Mouse (Mus musculus) left cerebral cortex, postnatal 25 days (tissue): ENCODE results near the gene Nol4l. TPM values are rescaled to one million over a fixed set of nuclear protein-coding genes. Genes with fewer than 3 reads are reported as not detected.
A peak's percentile ranks its signal among the peaks of the same experiment; 100 is the strongest.

Source experiments
- DNase-seq, 2 experiments: peaks; one replicate each; pipeline ENCODE4 v3.0.0; 2022; ENCODE audit warnings: low spot score in 2 of 2, mixed read lengths in 1 of 2
- intact Hi-C: fragments of 180-260 bp; cut with DNase I; formaldehyde crosslinking; loops from one replicate; pipeline ENCODE4 v1.15.1; 2025
- total RNA-seq, 2 experiments: library from RNA; stranded (reverse); gene quantifications; 2 replicates each; pipeline ENCODE4 v1.2.3; 2021

The Nol4l gene
- total RNA-seq, 2 experiments from 2014 or later: 45.0 to 48.4 TPM

DNA sequence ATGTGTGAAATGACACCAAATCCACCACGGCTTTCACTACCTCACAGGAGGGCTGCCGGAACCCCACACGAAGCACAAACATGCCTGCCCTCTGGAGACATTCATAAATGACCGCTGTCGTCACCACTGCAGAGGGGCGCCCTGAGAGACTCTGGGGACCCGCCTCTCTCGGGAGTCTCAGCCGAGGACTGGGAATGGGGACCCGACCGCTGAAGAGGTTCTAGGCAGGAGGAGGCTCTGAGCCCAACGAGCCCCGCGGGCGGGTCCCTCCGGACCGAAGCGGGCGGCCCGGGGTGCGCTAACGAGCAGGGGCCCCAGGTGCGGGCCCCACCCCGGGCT, 37.6 kb downstream of the Nol4l start:
- DNase-seq: no peak
- intact Hi-C loops: loop anchor here (2.0 kb wide), 1 partner anchor 37 kb away; the partner anchor contains the start of gene Nol4l

DNA sequence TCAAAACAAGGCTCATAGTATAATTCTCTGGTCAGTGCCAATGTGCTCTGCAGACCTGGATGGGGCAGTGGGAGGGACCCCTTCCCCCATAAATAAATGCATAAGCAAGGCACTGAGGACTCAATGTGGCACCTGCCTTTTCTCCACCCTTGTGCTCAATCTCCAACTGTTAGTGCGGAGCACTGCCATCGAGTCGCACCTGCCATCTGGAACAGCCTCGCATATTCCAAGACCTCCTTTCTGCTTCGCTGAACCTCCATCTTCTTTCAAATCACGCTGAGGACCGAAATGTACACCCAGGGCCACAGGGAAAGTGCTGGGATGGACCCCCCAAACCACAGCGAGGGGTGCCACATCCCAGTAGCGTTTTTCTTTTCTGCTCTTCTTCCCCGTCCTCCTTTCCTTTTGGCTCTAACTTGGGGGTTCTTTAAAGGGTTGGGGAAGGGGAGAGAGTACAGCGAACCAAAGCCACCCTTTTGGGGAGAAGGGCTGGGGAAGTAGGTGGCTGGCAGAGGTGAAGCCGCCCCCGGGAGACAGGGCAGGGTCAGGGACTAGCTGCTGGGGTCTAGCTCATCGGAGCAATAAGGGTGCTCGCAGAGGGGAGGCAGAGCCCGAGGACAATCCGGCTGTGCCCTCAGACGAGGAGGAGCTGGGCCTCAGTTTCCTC, 38.1 kb downstream of the Nol4l start:
- no peak for DNase-seq
- intact Hi-C loops: loop anchor here (2.0 kb wide), 1 partner anchor 37 kb away; the partner anchor contains the start of gene Nol4l

DNA sequence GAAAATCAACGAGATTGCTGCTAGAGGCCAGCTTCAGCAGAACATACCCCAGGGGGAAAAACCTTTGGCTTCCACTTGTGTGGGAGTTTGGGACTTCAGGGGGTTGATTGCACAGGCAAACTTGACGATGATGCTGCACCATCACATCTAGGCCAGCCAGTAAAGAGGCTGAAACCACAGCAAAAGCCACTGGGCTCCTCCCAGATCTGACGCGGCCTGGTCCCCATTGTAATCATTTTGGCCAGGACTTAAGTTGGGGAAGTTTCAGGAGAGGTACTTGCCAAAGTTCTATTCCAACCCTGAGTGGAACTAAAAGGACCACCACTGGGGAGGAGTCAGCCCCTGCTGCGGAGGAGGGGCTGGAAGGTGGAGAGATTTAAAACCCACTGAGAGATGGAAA, 38.8 kb downstream of the Nol4l start:
- intact Hi-C loops: no loop called here
- no peak for DNase-seq

DNA sequence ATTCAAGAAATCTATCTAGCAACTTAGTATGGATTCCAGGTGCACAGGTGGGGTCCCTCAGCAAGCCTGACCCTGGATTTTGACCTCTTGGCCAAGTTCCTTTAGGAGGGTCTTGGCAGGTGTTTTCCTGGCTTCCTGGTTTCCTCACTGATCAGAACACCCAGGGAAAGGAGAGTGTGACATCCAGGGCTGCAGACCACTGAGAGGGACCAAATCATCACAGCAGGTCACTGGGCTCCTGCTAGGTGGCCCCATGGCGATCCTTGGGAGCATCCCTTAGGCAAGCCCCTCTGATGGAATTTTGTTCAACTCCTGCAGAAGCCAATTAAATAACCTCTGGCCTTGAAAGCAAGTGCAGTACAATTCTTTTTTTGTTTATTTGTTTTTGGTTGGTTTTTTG, 39.7 kb downstream of the Nol4l start:
- DNase-seq: no peak
- intact Hi-C loops: no loop called here

GRCm38 (mm10) chr2:153484071-153484470, 45.7 kb downstream of the Nol4l start:
- intact Hi-C loops: loop anchor here (5.0 kb wide), 1 partner anchor 83 kb away; no protein-coding TSS in a partner anchor
- DNase-seq: no peak

- peak; percentile 60 to 69 for DNase-seq
- intact Hi-C loops: loop anchor here (5.0 kb wide), 1 partner anchor 84 kb away; no protein-coding TSS in a partner anchor
These were observed 46.4 kb downstream of the Nol4l start for GRCm38 (mm10) chr2:153483118-153483983.

GRCm38 (mm10) chr2:153481861-153482120, 48.0 kb downstream of the Nol4l start:
- intact Hi-C loops: loop anchor here (5.0 kb wide), 1 partner anchor 86 kb away; no protein-coding TSS in a partner anchor
- DNase-seq: no peak

DNA sequence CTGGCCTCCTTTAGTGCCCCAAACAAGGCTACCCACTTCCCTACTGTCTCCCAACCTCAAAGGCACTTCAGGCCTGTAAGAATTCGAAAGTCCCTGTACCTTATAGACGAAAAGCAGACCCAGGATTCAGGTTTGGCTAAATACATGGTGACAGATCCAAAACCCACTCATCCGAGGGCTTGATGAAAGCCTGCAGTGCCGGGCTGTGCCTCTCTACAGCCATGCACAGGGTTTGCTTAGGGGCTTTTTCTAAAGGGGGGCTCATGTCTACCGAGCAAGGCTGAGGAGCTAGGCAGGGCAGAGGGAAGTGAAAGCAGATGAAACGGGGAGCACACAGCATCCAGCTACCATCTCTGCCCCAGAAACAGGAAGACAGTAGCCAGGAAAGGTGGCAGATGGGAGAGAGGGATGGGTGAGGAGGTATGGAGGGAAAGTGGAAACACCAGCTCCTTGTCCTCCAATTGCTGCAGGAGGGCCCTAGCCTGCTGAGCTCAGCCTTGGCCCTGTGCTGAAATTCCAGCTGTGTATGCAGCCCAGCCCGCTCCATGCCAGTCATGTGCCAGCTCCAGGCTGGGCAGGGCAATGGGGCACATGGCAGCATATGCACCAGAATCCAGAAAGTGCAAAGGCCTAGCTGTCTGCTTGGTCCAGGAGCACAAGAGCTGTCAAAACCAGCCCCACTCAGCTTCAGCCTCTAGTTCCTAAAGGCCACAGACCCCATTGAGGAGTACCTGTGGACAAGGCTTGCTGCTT, 48.5 kb downstream of the Nol4l start:
- intact Hi-C loops: loop anchor here (5.0 kb wide), 1 partner anchor 86 kb away; no protein-coding TSS in a partner anchor

DNA sequence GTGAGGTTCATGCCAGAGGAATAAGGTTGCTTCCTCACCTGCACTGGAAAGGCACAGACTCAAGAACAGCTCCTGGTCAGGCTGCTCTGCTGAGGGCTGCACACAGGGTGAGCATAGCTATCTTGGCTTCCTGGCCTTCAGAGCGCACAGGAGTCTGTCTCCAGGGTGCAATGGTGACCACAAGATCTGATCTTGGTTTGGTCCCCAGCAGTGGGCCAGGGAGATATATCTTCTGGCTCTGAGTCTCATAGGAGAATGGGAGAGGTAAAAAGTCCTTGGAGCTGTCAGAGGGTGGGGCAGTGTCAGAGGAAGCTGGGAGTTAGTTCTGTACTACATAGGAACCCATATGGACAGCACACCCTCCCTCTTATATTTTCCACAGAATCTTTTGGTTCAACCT, 50.3 kb downstream of the Nol4l start:
- intact Hi-C loops: no loop called here
- DNase-seq: no peak

More for the DNA sequence above, 48.5 kb downstream of the Nol4l start:
- DNase-seq: no peak

- intact Hi-C loops: loop anchor here (1.0 kb wide), 1 partner anchor 108 kb away; no protein-coding TSS in a partner anchor
- peak; percentile 62 to 77 for DNase-seq
These were observed 51.2 kb downstream of the Nol4l start for GRCm38 (mm10) chr2:153478583-153478982.

GRCm38 (mm10) chr2:153475114-153476112, 54.4 kb downstream of the Nol4l start:
- no peak for DNase-seq
- intact Hi-C loops: no loop called here

DNA sequence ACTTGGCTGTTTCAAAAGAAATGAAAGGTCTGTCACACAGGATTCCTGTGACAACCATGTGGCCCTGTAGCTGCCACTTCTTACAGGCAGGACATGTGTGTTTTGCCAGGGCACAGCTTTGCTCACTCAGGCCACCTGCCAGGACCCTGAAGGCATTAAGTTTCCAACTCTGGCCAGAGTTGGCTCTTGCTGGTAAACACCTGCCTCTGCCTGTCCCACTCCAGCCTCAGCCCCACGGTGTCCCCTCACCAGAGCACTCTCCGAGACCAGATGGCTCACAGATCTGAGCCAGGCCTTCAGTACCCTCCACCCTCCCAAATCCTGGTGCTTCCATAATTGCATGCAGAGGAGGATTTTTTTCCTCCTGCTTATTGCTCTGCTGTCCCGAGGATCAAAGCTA, 58.8 kb downstream of the Nol4l start:
- intact Hi-C loops: no loop called here
- no peak for DNase-seq

DNA sequence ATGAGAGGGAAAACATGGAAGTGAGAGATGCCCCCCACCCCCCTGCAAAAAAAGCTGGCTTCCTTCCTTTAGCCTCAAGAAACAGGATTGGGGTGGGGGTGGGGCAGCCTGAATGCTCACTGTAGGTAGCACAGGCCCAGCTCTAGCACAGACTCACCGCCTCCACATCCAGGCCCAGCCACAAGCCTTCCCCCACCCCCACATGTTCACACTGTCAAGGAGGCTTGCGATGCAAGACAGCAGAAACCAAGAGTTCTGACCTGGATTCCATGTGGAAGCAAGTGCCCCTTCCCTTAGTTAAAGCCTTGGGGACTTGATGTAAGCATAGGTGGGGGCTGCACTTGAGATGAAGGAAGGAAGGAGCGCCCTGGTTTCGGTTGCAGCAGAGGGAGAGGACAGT, 60.0 kb downstream of the Nol4l start:
- DNase-seq: peak in 1 of 2 experiments; percentile 67

GRCm38 (mm10) chr2:153469317-153469716, 60.5 kb downstream of the Nol4l start:
- intact Hi-C loops: no loop called here
- no peak for DNase-seq

More for the DNA sequence above, 60.0 kb downstream of the Nol4l start:
- intact Hi-C loops: no loop called here

DNA sequence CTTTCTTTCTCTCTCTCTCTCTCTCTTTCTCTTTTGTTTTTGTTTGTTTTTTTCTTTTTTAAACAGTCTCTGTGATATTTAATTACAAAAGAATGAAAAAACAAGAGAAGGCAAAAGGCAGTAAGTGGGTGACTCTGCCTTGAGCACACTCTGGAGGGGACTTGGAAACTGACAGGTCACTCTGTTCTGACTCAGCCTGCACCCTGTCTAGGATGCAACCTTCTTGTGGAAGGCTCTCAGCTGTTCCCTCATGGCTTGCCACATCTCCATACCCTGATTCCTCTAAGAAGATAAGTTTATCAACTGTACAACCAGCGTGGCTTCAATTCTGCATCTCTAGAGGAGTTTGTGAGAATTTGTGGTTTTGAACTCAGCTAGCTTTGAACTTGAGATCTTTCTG, 62.4 kb downstream of the Nol4l start:
- DNase-seq: no peak
- intact Hi-C loops: no loop called here

- DNase-seq: no peak
- intact Hi-C loops: no loop called here
These were observed 66.5 kb downstream of the Nol4l start for GRCm38 (mm10) chr2:153463257-153463656.

DNA sequence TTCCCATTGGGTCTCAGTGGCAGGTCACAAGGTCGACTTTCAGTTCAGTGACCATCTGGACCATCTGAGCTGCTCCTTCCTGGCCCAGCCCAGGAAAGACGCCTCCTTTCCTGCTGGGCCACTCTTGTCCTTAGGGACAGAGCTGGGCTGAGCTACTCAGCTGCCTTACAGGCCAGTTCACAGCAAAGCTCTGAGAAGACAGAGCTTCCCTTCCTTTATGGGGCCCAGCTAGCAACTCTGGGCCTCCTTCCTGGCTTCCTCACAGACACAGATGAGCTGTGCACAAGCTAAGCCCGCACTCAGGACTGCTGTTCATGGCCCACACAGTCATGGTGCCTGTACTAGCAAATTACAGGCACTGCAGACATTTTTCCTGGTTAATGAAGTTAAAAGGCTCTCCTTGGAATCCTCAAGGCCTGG, 71.7 kb downstream of the Nol4l start:
- intact Hi-C loops: no loop called here
- no peak for DNase-seq

- DNase-seq: no peak
- intact Hi-C loops: no loop called here
These were observed 72.3 kb downstream of the Nol4l start for GRCm38 (mm10) chr2:153457467-153457866.
